Mouse (Mus musculus) limb, embryonic 14.5 days (tissue): Measurements from ENCODE around the gene Taar1. TPM values are rescaled to one million over a fixed set of nuclear protein-coding genes. Genes with fewer than 3 reads are reported as not detected.

Experiments used
- ATAC-seq: fragments of 200-750 bp; cut with Nextera tagmentation; 2 replicates; pipeline ENCODE4 v1.8.0; 2017; ENCODE audit warnings: low read depth, moderate number of reproducible peaks, moderate TSS enrichment; ENCODE audit not compliant: low FRiP score
- DNase-seq: peaks from one replicate; pipeline ENCODE4 v3.0.0-alpha.2; 2015; ENCODE audit warnings: low spot score
- H3K27ac ChIP-seq: fragments of 300-500 bp; sonication (generic); replicated peaks from 2 replicates; pipeline ENCODE4 v1.5.1; 2014; ENCODE audit warnings: low read depth, mild to moderate bottlenecking, low read length, moderate library complexity, mixed read lengths
- H3K27me3 ChIP-seq: fragments of 300-500 bp; sonication (generic); 2 replicates; pipeline ENCODE4 v1.6.1; 2014; ENCODE audit warnings: low read length, mixed read lengths; ENCODE audit not compliant: control insufficient read depth, insufficient read depth
- H3K36me3 ChIP-seq: fragments of 300-500 bp; sonication (generic); 2 replicates; pipeline ENCODE4 v1.6.1; 2014; ENCODE audit warnings: mild to moderate bottlenecking, low read length, moderate library complexity, mixed read lengths; ENCODE audit not compliant: control insufficient read depth, insufficient read depth
- H3K4me1 ChIP-seq: fragments of 300-500 bp; sonication (generic); 2 replicates; pipeline ENCODE4 v1.6.1; 2014; ENCODE audit warnings: antibody characterized with exemption, low read length, mixed read lengths; ENCODE audit not compliant: control insufficient read depth, insufficient read depth
- H3K4me2 ChIP-seq: fragments of 300-500 bp; sonication (generic); replicated peaks from 2 replicates; pipeline ENCODE4 v1.6.1; 2014; ENCODE audit warnings: low read depth, mild to moderate bottlenecking, low read length, moderate library complexity; ENCODE audit not compliant: severe bottlenecking
- H3K4me3 ChIP-seq: fragments of 300-500 bp; sonication (generic); replicated peaks from 2 replicates; pipeline ENCODE4 v1.5.1; 2014; ENCODE audit warnings: low read length
- H3K9ac ChIP-seq: fragments of 300-500 bp; sonication (generic); 2 replicates; pipeline ENCODE4 v1.6.1; 2014; ENCODE audit warnings: mild to moderate bottlenecking, low read depth, low read length, moderate library complexity; ENCODE audit not compliant: severe bottlenecking
- H3K9me3 ChIP-seq: fragments of 300-500 bp; sonication (generic); 2 replicates; pipeline ENCODE4 v1.6.1; 2016; ENCODE audit warnings: low read length; ENCODE audit not compliant: control insufficient read depth
- POLR2A ChIP-seq: fragments of 200-500 bp; IDR thresholded peaks from 2 replicates; pipeline ENCODE4 v1.8.0; 2012; ENCODE audit warnings: inconsistent platforms, mild to moderate bottlenecking, moderate library complexity, borderline replicate concordance; ENCODE audit not compliant: insufficient read depth, insufficient read length; ENCODE audit errors: extremely low read depth
- whole genome bisulfite sequencing: fragments of 180-500 bp; shearing (Covaris S2); extraction: QIAGEN DNeasy Blood & Tissue Kit; methylation state at CpG from one replicate; pipeline ENCODE4 v1.1.7; 2014; 5-methylcytosine and 5-hydroxymethylcytosine counted together
- polyA plus RNA-seq, 2 experiments: library from polyadenylated mRNA; depleted of rRNA in 1 of 2; stranded (reverse) in 1 of 2; unstranded in 1 of 2; fragments of >200 nt; fragmentation: Nextera tagmentation in 1 of 2; extraction: Ambion mirVana in 1 of 2; gene quantifications; 2 replicates each; pipeline versions ENCODE4 v1.2.1 to v1.2.3; 2012 to 2014

Taar1 gene
- polyA plus RNA-seq, 2 experiments, result not detected

DNA sequence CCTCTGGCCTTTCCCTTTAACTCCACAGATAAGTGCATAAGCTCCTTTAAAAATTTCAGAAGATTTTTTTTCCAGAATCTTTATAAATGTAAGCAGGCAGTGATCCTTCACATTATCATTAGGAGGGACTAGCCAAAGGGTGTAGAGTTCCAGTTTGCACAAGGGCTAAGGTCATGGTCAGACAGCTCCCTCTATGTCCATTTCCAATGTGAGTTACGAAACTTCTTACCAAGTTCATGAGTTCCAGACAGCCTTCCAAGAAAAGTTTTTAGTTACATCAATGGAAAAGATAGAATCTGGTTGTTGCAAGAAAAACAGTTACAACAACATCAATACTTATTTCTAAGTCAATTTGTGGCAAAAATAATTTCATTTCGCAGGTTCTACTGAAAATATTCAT, 3.8 kb downstream of the Taar1 start:
- Histone ChIP-seq H3K36me3 (no peaks in the 10 kb centered on the region), H3K9ac (no peak overlapping the region), H3K4me2 (no peak overlapping the region), H3K27ac (no peak overlapping the region), H3K27me3 (no peaks in the 10 kb centered on the region), H3K4me1 (no peaks in the 10 kb centered on the region), H3K9me3 (no peaks in the 10 kb centered on the region), H3K4me3 (no peak overlapping the region)
- ATAC-seq (no peak), DNase-seq (no peak)
- 85% methylated on average over 2 of the region's 2 CpGs for WGBS
- no peak for TF ChIP-seq POLR2A

DNA sequence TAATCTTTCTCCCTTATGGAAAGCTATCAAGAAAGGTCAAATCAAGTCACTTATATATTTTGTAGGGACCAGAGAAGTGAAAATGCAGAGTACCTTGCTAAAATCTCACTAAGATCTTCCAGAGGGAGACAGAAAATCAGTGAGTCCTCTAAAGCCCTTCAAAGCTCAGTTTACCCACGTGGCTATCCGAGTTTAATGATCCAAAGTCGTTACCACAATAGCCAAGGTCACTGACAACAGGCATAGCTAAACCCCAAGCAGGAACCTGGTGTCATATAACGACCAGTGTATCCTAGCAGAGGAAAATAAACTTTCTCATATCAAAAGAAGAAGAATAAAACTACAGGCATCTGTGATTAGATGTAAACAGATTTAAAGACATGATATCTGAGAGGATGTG, 17.5 kb downstream of the Taar1 start:
- WGBS, result 22% methylated on average over 4 of the region's 4 CpGs
- TF ChIP-seq POLR2A, result no peak
- Histone ChIP-seq H3K9ac (no peak overlapping the region), H3K36me3 (no peaks in the 10 kb centered on the region), H3K4me1 (no peaks in the 10 kb centered on the region), H3K9me3 (no peaks in the 10 kb centered on the region), H3K27me3 (no peaks in the 10 kb centered on the region), H3K4me2 (no peak overlapping the region), H3K4me3 (no peak overlapping the region), H3K27ac (no peak overlapping the region)
- DNase-seq (no peak), ATAC-seq (no peak)

DNA sequence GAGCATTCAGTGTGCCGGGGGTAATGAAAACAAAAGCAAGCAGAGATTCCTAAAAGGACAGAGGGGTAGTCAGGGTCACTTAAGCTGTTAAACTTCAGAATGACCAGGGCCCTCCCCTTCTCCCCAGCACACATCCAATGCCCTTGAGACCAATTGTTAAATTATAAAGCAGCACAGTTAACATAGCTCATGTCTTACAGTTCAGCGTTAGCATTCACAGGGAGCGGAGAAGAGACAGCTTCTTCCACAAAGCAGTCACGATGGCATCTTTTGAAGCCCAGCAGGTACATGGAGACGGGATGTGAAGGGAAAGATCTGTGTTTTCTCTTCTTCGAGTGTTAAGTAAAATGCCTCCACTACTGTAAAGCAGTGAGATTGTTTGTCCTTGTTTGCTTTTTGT, 18.2 kb downstream of the Taar1 start, which contains the start of gene Taar2:
TSS of gene Taar2 (plus strand) at position 261 of the 400 bp plus-strand sequence.
- Histone ChIP-seq H3K27ac (no peak within 1 kb of the TSS), H3K27me3 (no peaks in the 10 kb centered on the region), H3K36me3 (no peaks in the 10 kb centered on the region), H3K4me2 (no peak within 1 kb of the TSS), H3K9me3 (no peaks in the 10 kb centered on the region), H3K4me1 (no peaks in the 10 kb centered on the region), H3K4me3 (no peak within 1 kb of the TSS), H3K9ac (no peak within 1 kb of the TSS)
- no peak for DNase-seq
- ATAC-seq, result no peak
- no peak for TF ChIP-seq POLR2A
- 60% methylated on average over 6 of the region's 6 CpGs for WGBS

DNA sequence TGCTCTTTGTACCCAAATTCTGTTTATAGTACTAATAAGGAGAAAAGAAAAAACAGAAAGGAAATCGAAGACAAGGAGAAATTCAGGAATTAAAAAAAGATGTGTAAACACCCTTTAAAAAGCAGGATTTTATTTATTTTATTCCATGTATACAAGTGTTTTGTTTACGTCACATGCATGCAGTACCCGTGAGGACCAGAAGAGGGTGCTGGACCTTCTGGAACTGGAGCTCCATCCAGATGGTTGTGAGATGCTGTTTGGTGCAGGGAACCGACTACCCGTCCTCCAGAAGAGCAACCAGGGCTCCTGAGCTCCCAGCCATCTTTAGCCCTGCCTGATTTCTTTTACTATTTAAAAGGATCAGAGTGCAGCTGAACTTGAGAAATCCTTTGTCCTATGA, 22.3 kb downstream of the Taar1 start:
- DNase-seq, result no peak
- WGBS, result 79% methylated on average over 5 of the region's 5 CpGs

DNA sequence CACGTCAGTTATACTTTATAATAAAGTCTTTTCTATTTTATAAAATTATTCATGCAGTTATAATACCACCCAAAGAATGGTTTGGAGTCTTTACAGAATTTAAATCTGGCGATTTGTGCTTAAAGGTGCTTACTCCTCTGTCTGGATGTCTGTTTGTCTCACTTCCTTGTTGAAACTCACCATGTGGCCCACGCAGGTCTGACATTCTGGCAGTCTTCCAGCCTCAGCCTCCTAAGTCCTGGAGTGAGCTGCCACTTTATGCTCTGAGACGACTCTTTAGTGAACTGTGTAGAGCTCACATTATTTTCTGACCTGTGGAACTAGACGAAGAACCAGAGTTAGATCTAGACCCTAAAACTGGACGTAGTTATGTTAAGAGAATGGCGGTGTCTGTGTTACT, 27.9 kb downstream of the Taar1 start:
- ATAC-seq, result no peak
- H3K4me3 ChIP-seq, result no peak overlapping the region
- WGBS, result 54% methylated on average over 7 of the region's 7 CpGs
- no peaks in the 10 kb centered on the region for H3K36me3 ChIP-seq
- TF ChIP-seq POLR2A, result no peak
- H3K4me1 ChIP-seq, result no peaks in the 10 kb centered on the region
- H3K9ac ChIP-seq, result no peak overlapping the region
- no peak overlapping the region for H3K4me2 ChIP-seq
- H3K9me3 ChIP-seq, result no peaks in the 10 kb centered on the region
- DNase-seq, result no peak
- no peaks in the 10 kb centered on the region for H3K27me3 ChIP-seq
- H3K27ac ChIP-seq, result no peak overlapping the region

More for the DNA sequence above, 22.3 kb downstream of the Taar1 start:
- no peak overlapping the region for H3K27ac ChIP-seq
- no peak overlapping the region for H3K4me2 ChIP-seq
- no peaks in the 10 kb centered on the region for H3K9me3 ChIP-seq
- no peak overlapping the region for H3K9ac ChIP-seq
- H3K4me3 ChIP-seq, result no peak overlapping the region
- no peaks in the 10 kb centered on the region for H3K4me1 ChIP-seq
- ATAC-seq, result no peak
- no peaks in the 10 kb centered on the region for H3K36me3 ChIP-seq
- no peak for TF ChIP-seq POLR2A
- H3K27me3 ChIP-seq, result no peaks in the 10 kb centered on the region

DNA sequence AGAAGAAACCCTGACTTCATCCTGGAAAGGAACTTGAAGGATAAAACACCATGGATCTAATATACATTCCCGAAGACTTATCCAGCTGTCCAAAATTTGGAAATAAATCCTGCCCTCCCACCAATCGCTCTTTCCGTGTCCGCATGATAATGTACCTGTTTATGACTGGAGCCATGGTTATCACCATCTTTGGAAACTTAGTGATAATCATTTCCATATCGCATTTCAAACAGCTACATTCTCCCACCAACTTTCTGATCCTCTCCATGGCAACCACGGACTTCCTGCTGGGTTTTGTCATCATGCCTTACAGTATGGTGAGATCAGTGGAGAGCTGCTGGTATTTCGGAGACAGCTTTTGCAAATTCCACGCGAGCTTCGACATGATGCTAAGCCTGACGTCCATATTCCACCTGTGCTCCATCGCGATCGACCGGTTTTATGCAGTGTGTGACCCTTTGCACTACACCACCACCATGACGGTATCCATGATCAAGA, 29.4 kb downstream of the Taar1 start, which contains the start of gene Taar3:
TSS of gene Taar3 (plus strand) at position 51 of the 498 bp plus-strand sequence.
- no peaks in the 10 kb centered on the region for H3K27me3 ChIP-seq
- no peak within 1 kb of the TSS for H3K4me3 ChIP-seq
- WGBS, result 85% methylated on average over 16 of the region's 16 CpGs
- H3K4me1 ChIP-seq, result no peaks in the 10 kb centered on the region
- H3K27ac ChIP-seq, result no peak within 1 kb of the TSS
- TF ChIP-seq POLR2A, result no peak
- H3K9me3 ChIP-seq, result no peaks in the 10 kb centered on the region
- H3K4me2 ChIP-seq, result no peak within 1 kb of the TSS
- no peak for DNase-seq
- no peaks in the 10 kb centered on the region for H3K36me3 ChIP-seq
- H3K9ac ChIP-seq, result no peak within 1 kb of the TSS
- ATAC-seq, result no peak
